Mouse (Mus musculus) layer of hippocampus, adult 8-10 months (tissue): ENCODE measurements at regions not wholly inside any gene's neighbourhood (a gene's known extent, or its start where the extent isn't known, plus 50 kb on each side); places are given as distances from the start of the nearest gene placed in this dataset.

ENCODE experiments used
- DNase-seq, 2 experiments: peaks; one replicate each; pipeline ENCODE4 v3.0.0; 2022; ENCODE audit warnings: low spot score in 2 of 2

DNA sequence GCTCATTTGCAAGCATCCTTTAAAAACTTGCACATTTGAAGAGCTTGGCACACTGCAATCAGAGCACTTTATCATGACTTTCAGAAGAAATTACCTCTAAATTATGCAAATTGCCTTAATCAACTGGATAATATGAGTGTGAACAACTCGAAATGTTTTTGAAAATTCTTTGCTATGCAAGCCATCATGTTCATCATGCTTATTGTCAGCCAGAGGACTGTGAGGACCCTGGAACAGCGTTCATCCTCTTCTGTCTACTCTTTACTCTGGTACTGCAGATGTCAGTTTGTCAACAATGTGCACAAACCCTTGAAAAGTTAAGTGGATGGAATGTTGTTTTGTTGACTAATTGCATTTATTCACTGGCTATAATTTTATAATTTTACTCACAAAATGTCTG, 1899.9 kb upstream of the Slc39a10 start:
- DNase-seq = no peak

GRCm38 (mm10) chr1:48753252-48753755, 1860.7 kb upstream of the Slc39a10 start:
- DNase-seq = no peak

- peak; percentile 62 to 72 for DNase-seq
Measured at GRCm38 (mm10) chr1:48733580-48733979, 1840.9 kb upstream of the Slc39a10 start.

- peak; percentile 3 to 11 for DNase-seq
Measured at GRCm38 (mm10) chr1:48708606-48709005, 1816.0 kb upstream of the Slc39a10 start.
